ENCODE assay signal across 8 mouse cellular contexts in genomic region chr6:86526961-86527740, GRCm38 (mm10). TPM values are rescaled to one million over a fixed set of nuclear protein-coding genes. Genes with fewer than 3 reads are reported as not detected.
DNase-seq lines count a peak whose midpoint lies in the region; TF ChIP-seq lines count a peak whose summit lies in the region.

No protein-coding gene starts in this region.

- H3K4me3 ChIP-seq in testis, adult 2 months (ENCODE audit: control insufficient read depth, low read depth, low read length) = peak overlapping the region; percentile 98
- peak overlapping the region; percentile 95 for H3K4me3 ChIP-seq in cortical plate, adult 2 months (ENCODE audit: insufficient read depth, low read length)

- H3K36me3 ChIP-seq in testis, adult 2 months (ENCODE audit: control insufficient read depth, insufficient read depth, low read length) = peaks cover 4% of the 10 kb centered on the region

- peak overlapping the region; percentile 97 for H3K27ac ChIP-seq in testis, adult 2 months (ENCODE audit: control insufficient read depth, insufficient read depth, low read depth, low read length)
- peak overlapping the region; percentile 100 for H3K27ac ChIP-seq in cortical plate, adult 2 months (ENCODE audit: insufficient read depth, low read length)

- DNase-seq in testis, postnatal 14 days (ENCODE audit: low spot score) = no peak
- peak; percentile 85 for DNase-seq in heart, adult 8-10 months (ENCODE audit: low spot score)
- DNase-seq in kidney, postnatal 10 days = peak; percentile 84
- DNase-seq in lung, postnatal 10 days = peak; percentile 79
- DNase-seq in ovary, postnatal 14 days (ENCODE audit: low spot score) = peak; percentile 78
- DNase-seq in urinary bladder, postnatal 10 days (ENCODE audit: low spot score) = peak; percentile 36

- H3K4me1 ChIP-seq in testis, adult 2 months (ENCODE audit: control insufficient read depth, insufficient read depth, low read length) = peaks cover 10% of the 10 kb centered on the region
- H3K4me1 ChIP-seq in cortical plate, adult 2 months (ENCODE audit: control insufficient read depth, insufficient read depth, low read length) = peaks cover 4% of the 10 kb centered on the region

- peak; percentile 56 for TF ChIP-seq POLR2A in testis, adult 2 months (IDR thresholded peaks at IDR 0.05; ENCODE audit: control insufficient read depth, low read depth, low read length)
- TF ChIP-seq POLR2A in cortical plate, adult 2 months (IDR thresholded peaks at IDR 0.05; ENCODE audit: extremely low read depth, insufficient read depth, low read length) = 0 out of 2 replicates have a peak, but pooled peaks have one; percentile 39

- TF ChIP-seq CTCF in testis, adult 2 months (IDR thresholded peaks at IDR 0.05; ENCODE audit: control insufficient read depth, insufficient read depth, insufficient replicate concordance, low read depth, low read length) = no peak
- no peak for TF ChIP-seq CTCF in cortical plate, adult 2 months (IDR thresholded peaks at IDR 0.05; ENCODE audit: extremely low read depth, insufficient read depth, low read length)

- H3K27me3 ChIP-seq in testis, adult 2 months (ENCODE audit: control insufficient read depth, insufficient read depth, low read length) = no peaks in the 10 kb centered on the region

RNA-seq across cellular contexts. Expression of gene Pcbp1, which starts 1.0 kb away (rescaled TPM):
- 91.6 and 99.3 TPM in 2 replicates for polyA plus RNA-seq in testis, adult 2 months (2012; rRNA removed)
- polyA plus RNA-seq in cortical plate, adult 2 months (2012; rRNA removed) = 158 and 165 TPM in 2 replicates
- 100 to 1,000 TPM; 157 to 166 (median 162) TPM for total RNA-seq in heart, adult 8-10 months (2022)
